Mouse (Mus musculus) heart, embryonic 14.5 days (tissue): ENCODE data around the gene Ncam1. TPM values are rescaled to one million over a fixed set of nuclear protein-coding genes. Genes with fewer than 3 reads are reported as not detected.

Source experiments
- ATAC-seq: fragments of 200-750 bp; cut with Nextera tagmentation; 2 replicates; pipeline ENCODE4 v1.8.0; 2017; ENCODE audit warnings: low read depth, moderate TSS enrichment; ENCODE audit not compliant: insufficient number of reproducible peaks, insufficient read depth, low FRiP score
- H3K27ac ChIP-seq, 2 experiments: fragments of 200-500 bp in 1 of 2; fragments of 300-500 bp in 1 of 2; sonication (generic) in 1 of 2; replicated peaks in 1 of 2; 2 replicates each; pipeline ENCODE4 v1.5.1; 2012 to 2014; ENCODE audit warnings: low read depth in 2 of 2, low read length in 2 of 2, control low read depth in 1 of 2, mild to moderate bottlenecking in 1 of 2, mixed read lengths in 1 of 2; ENCODE audit not compliant: control insufficient read depth in 1 of 2, insufficient read depth in 1 of 2
- H3K27me3 ChIP-seq: fragments of 300-500 bp; sonication (generic); 2 replicates; pipeline ENCODE4 v1.6.1; 2014; ENCODE audit warnings: mild to moderate bottlenecking, low read length, control low read depth; ENCODE audit not compliant: control insufficient read depth, insufficient read depth
- H3K36me3 ChIP-seq: fragments of 300-500 bp; sonication (generic); 2 replicates; pipeline ENCODE4 v1.6.1; 2014; ENCODE audit warnings: mild to moderate bottlenecking, control low read depth, low read length, mixed read lengths; ENCODE audit not compliant: control insufficient read depth, insufficient read depth
- H3K4me1 ChIP-seq, 2 experiments: fragments of 200-500 bp in 1 of 2; fragments of 300-500 bp in 1 of 2; sonication (generic) in 1 of 2; 2 replicates each; pipeline ENCODE4 v1.6.1; 2012 to 2014; ENCODE audit warnings: low read length in 2 of 2, control low read depth in 1 of 2, mixed read lengths in 1 of 2; ENCODE audit not compliant: control insufficient read depth in 2 of 2, insufficient read depth in 2 of 2
- H3K4me2 ChIP-seq: fragments of 300-500 bp; sonication (generic); 2 replicates; pipeline ENCODE4 v1.6.1; 2014; ENCODE audit warnings: mild to moderate bottlenecking, low read length
- H3K4me3 ChIP-seq, 2 experiments: fragments of 200-500 bp in 1 of 2; fragments of 300-500 bp in 1 of 2; sonication (generic) in 1 of 2; 2 replicates each; pipeline ENCODE4 v1.5.1; 2012 to 2014; ENCODE audit warnings: low read length in 2 of 2, mild to moderate bottlenecking in 2 of 2, control low read depth in 1 of 2, low read depth in 1 of 2, moderate library complexity in 1 of 2; ENCODE audit not compliant: control insufficient read depth in 1 of 2, insufficient read depth in 1 of 2
- H3K9ac ChIP-seq: fragments of 300-500 bp; sonication (generic); 2 replicates; pipeline ENCODE4 v1.6.1; 2014; ENCODE audit warnings: mild to moderate bottlenecking, low read length
- H3K9me3 ChIP-seq: fragments of 300-500 bp; sonication (generic); 2 replicates; pipeline ENCODE4 v1.6.1; 2016; ENCODE audit warnings: low read length, control low read depth; ENCODE audit not compliant: control insufficient read depth
- WGBS: fragments of 180-500 bp; shearing (Covaris S2); extraction: QIAGEN DNeasy Blood & Tissue Kit; methylation state at CpG from one replicate; pipeline ENCODE4 v1.1.7; 2014; 5-methylcytosine and 5-hydroxymethylcytosine counted together
- polyA plus RNA-seq: library from polyadenylated mRNA; unstranded; fragments of >200 nt; fragmentation: Nextera tagmentation; extraction: Ambion mirVana; gene quantifications from 2 replicates; pipeline ENCODE4 v1.2.1, GENCODE M21; 2014

Gene Ncam1
- polyA plus RNA-seq, 1 experiment from 2014 or later = 104 TPM

DNA sequence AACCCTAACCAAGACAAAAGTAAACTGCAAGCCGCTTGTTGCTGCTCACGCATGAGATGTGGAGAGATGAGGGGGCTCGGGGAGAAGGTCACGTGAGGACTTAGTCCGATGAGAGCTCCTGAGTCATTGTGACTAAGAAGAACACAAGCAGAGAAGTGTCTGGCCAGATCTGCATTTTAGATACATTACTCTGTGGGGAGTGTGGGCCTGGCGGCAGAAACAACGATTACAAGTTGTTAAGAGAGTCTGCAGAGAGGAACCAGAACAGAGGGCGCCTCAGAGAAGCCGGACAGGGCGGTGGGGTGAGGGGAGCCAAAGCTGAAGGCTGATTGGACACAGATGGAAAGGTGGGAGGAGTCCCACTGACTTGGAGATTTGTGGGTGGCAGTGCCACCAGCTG lies 315.4 kb downstream of the Ncam1 start:
- no peak for ATAC-seq

DNA sequence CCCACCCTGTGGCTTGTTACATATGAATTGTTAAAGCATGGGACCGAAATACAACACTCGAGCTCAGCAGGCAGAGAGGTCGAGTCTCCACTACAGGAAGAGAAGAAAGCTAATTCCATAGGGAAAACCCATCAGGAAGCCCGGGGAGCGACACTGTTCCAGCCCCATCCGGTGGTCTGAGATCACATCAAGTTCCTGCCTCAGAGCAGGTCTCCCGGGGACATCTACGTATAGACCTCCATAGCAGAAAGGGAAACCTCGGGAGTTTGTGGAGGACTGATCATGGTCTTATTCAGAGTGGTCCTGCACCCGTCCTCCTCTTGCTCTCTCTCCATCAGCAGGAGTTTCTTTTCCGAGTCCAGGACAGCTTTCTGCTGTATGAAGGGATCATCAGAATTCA lies 326.6 kb downstream of the Ncam1 start:
- ATAC-seq = no peak
- no peaks in the 10 kb centered on the region for H3K27me3 ChIP-seq
- 57% methylated on average over 11 of the region's 11 CpGs for WGBS
- H3K27ac ChIP-seq = no peak overlapping the region
- no peak overlapping the region for H3K9ac ChIP-seq
- no peak overlapping the region for H3K4me2 ChIP-seq
- H3K4me1 ChIP-seq = no peaks in the 10 kb centered on the region
- H3K36me3 ChIP-seq = no peaks in the 10 kb centered on the region
- H3K9me3 ChIP-seq = no peaks in the 10 kb centered on the region
- no peak overlapping the region for H3K4me3 ChIP-seq

More for the DNA sequence above, 315.4 kb downstream of the Ncam1 start:
- 35% methylated on average over 10 of the region's 10 CpGs for WGBS
- no peak overlapping the region for H3K27ac ChIP-seq
- H3K4me1 ChIP-seq = no peaks in the 10 kb centered on the region
- H3K9ac ChIP-seq = no peak overlapping the region
- H3K4me3 ChIP-seq = no peak overlapping the region
- H3K4me2 ChIP-seq = no peak overlapping the region
- no peaks in the 10 kb centered on the region for H3K36me3 ChIP-seq
- H3K9me3 ChIP-seq = no peaks in the 10 kb centered on the region
- H3K27me3 ChIP-seq = no peaks in the 10 kb centered on the region

DNA sequence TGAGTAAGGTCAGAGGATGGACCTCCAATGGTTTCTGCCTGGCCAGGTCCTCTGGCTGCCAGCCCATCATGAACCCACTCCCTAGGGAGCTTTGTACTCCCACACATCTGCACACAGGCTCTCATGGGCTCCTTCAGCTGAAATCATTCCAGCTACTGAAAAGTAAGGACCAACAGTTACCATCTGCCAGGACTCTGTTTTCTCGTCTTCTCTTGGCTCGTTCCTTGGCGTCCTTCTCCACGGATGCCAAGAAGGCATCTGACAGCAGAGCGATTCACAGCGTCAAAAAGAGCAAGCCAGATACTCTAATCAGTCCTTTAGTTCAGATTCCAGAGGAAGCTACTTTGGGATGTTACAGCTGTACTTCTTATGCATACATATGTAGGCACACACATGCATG lies 327.8 kb downstream of the Ncam1 start:
- Histone ChIP-seq H3K9ac (no peak overlapping the region), H3K4me2 (no peak overlapping the region), H3K27me3 (no peaks in the 10 kb centered on the region), H3K27ac (no peak overlapping the region), H3K4me1 (no peaks in the 10 kb centered on the region), H3K9me3 (no peaks in the 10 kb centered on the region), H3K36me3 (no peaks in the 10 kb centered on the region), H3K4me3 (no peak overlapping the region)
- 64% methylated on average over 6 of the region's 6 CpGs for WGBS
- no peak for ATAC-seq

DNA sequence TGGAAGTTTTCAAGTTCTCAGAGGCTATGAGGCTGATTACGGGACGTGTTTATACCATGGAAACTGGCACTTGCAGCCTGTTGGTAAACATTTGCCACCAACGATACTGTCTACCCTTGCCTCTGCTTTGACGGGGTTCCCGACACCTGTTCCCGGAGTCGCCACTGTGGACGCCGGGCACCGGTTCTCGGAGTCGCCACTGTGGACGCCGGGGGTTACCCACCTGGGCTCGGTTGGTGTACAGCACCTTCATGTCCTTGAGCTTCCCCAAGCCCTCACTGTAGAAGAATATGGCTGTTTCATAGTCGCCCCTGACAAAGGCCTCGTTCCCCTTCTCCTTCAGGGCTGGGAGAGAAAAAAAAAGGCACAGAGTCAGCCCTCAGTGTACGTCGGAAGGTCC lies 328.7 kb downstream of the Ncam1 start:
- 91% methylated on average over 19 of the region's 19 CpGs for WGBS

DNA sequence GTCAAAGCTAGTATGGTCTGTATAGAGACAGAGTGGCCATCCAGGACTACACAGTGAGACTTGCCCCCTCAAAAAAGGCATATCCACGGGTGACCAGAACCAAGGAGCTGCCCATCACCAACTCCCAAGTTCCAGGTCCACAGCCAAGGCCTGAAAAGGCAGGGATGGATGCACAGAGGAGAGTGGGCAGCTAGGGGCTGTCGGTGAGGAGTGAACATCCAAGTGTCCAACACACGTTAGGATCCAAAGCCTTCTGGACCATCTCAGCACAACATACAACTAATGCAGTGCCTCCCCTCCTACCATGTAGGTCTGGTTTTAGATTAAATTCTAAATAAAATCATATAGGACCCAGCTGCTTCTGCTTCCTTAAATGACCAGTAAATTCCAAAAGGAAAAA lies 342.6 kb downstream of the Ncam1 start:
- ATAC-seq = no peak
- no peaks in the 10 kb centered on the region for H3K27me3 ChIP-seq

More for the DNA sequence above, 328.7 kb downstream of the Ncam1 start:
- Histone ChIP-seq H3K9me3 (no peaks in the 10 kb centered on the region), H3K27ac (no peak overlapping the region), H3K4me2 (no peak overlapping the region), H3K4me3 (no peak overlapping the region), H3K27me3 (no peaks in the 10 kb centered on the region), H3K4me1 (no peaks in the 10 kb centered on the region), H3K36me3 (no peaks in the 10 kb centered on the region), H3K9ac (no peak overlapping the region)
- no peak for ATAC-seq

DNA sequence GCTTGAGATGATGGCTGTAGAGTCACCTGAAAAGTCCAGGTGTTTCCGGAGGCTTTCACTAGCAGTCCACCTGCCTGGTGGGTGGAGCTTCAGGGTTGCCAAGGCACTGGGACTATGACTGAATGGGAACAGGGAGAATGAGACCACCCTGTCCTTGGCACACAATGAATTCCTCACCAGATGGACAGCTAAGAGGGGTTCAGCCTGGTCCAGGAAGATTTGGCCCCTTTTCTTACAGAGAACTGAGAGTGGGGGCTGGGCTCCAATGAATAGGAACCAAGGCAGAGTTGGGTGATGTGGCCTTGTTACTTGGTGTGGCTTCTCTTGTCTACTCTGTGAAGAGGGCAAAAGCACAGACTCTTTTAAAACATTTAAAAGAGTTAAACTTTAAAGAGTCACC lies 346.3 kb downstream of the Ncam1 start:
- ATAC-seq = no peak
- WGBS = 96% methylated on average over 1 of the region's 1 CpGs
- Histone ChIP-seq H3K36me3 (no peaks in the 10 kb centered on the region), H3K4me1 (no peaks in the 10 kb centered on the region), H3K27me3 (no peaks in the 10 kb centered on the region), H3K27ac (no peak overlapping the region), H3K4me3 (no peak overlapping the region), H3K4me2 (no peak overlapping the region), H3K9me3 (0 out of 2 replicates have a peak, but pooled peaks cover 3% of the 10 kb centered on the region), H3K9ac (no peak overlapping the region)

More for the DNA sequence above, 342.6 kb downstream of the Ncam1 start:
- no peak overlapping the region for H3K9ac ChIP-seq
- H3K4me2 ChIP-seq = no peak overlapping the region
- no peaks in the 10 kb centered on the region for H3K4me1 ChIP-seq
- H3K4me3 ChIP-seq = no peak overlapping the region
- no peaks in the 10 kb centered on the region for H3K36me3 ChIP-seq
- 0 out of 2 replicates have a peak, but pooled peaks cover 3% of the 10 kb centered on the region for H3K9me3 ChIP-seq
- 82% methylated on average over 3 of the region's 3 CpGs for WGBS
- H3K27ac ChIP-seq = no peak overlapping the region
